ENCODE assay signal across 21 mouse cellular contexts in the genomic region with DNA sequence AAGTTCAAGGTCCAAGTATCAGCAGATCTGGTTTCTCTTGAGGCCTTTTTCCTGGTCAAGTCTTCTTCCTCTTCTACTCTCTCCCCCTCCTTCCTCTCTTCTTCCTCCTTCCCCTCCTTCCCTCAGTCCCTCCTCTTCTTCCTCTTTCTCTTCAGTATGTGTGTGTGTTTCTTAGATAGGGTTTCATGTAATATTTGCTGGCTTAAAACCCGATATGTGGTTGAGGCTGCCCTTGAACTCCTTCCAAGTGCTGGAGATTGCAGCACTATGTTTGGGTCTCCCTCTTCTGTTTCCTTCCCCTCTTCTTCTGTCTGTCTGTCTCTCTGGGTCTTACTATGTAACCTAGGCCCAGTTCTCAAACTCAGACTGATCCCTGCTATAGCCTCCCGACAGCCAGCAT. TPM values are rescaled to one million over a fixed set of nuclear protein-coding genes. Genes with fewer than 3 reads are reported as not detected.
"Had no signal": no experiment of that assay in that cellular context is flagged by ENCODE, and none has a peak within 500 bp of the region (broad histone marks: within the 10 kb centered on the region; RNA-seq: fewer than 3 reads in every experiment).

No protein-coding gene starts in this region.

- DNase-seq: kidney, postnatal 14 days; layer of hippocampus, adult 9-11 months; layer of hippocampus, postnatal 36 days; liver, embryonic 13.5 days; liver, postnatal 0 days; lung, postnatal 14 days; midbrain, embryonic 14.5 days; thymus, adult 18-20 months; thymus, postnatal 25 days had no signal

- H3K9me3 ChIP-seq: kidney, embryonic 15.5 days; limb, embryonic 15.5 days; liver, embryonic 13.5 days; lung, embryonic 15.5 days; midbrain, embryonic 10.5 days; neural tube, embryonic 12.5 days had no signal

- ATAC-seq: liver, postnatal 0 days had no signal

- H3K36me3 ChIP-seq: kidney, embryonic 15.5 days; limb, embryonic 15.5 days; liver, embryonic 13.5 days; lung, embryonic 15.5 days; midbrain, embryonic 10.5 days; neural tube, embryonic 12.5 days had no signal

- H3K27me3 ChIP-seq: kidney, embryonic 15.5 days; limb, embryonic 15.5 days; liver, embryonic 13.5 days; lung, embryonic 15.5 days; neural tube, embryonic 12.5 days had no signal

- H3K4me3 ChIP-seq: kidney, embryonic 15.5 days; limb, embryonic 15.5 days; liver, embryonic 13.5 days; lung, embryonic 15.5 days; midbrain, embryonic 10.5 days; neural tube, embryonic 12.5 days had no signal

- H3K9ac ChIP-seq: kidney, embryonic 15.5 days; limb, embryonic 15.5 days; liver, embryonic 13.5 days; liver, postnatal 0 days; lung, embryonic 15.5 days; neural tube, embryonic 12.5 days had no signal

- H3K27ac ChIP-seq: kidney, embryonic 15.5 days; limb, embryonic 15.5 days; liver, embryonic 13.5 days; lung, embryonic 15.5 days; midbrain, embryonic 10.5 days; neural tube, embryonic 12.5 days had no signal

RNA-seq across cellular contexts. Expression of gene Scgb1a1, which starts 24.9 kb away (rescaled TPM):
- total RNA-seq: layer of hippocampus, adult 18-20 months; layer of hippocampus, postnatal 36 days; left cerebral cortex, adult 8-10 months; left cerebral cortex, postnatal 25 days; monocyte, adult 5-6 weeks; neutrophil, adult 5-6 weeks had no signal
- polyA plus RNA-seq: kidney, embryonic 15.5 days; limb, embryonic 11.5 days; liver, embryonic 13.5 days; midbrain, embryonic 10.5 days; midbrain, embryonic 14.5 days; neural tube, embryonic 12.5 days; stomach, embryonic 14.5 days had no signal
